Mouse (Mus musculus) midbrain, postnatal 0 days (tissue): ENCODE data around the gene Zranb1. TPM values are rescaled to one million over a fixed set of nuclear protein-coding genes. Genes with fewer than 3 reads are reported as not detected.
A peak's percentile ranks its signal among the peaks of the same experiment; 100 is the strongest.

Experiments used
- ATAC-seq: fragments of 200-750 bp; cut with Nextera tagmentation; 2 replicates; pipeline ENCODE4 v1.8.0; 2017; ENCODE audit warnings: moderate number of reproducible peaks, mild to moderate bottlenecking, moderate TSS enrichment, moderate library complexity; ENCODE audit not compliant: low FRiP score
- DNase-seq: peaks from one replicate; pipeline ENCODE4 v3.0.0-alpha.2; 2015; ENCODE audit warnings: low spot score
- H3K27ac ChIP-seq: fragments of 300-500 bp; sonication (generic); 2 replicates; pipeline ENCODE4 v1.5.1; 2014; ENCODE audit warnings: low read depth, mild to moderate bottlenecking, low read length, mixed read lengths
- H3K27me3 ChIP-seq: fragments of 300-500 bp; sonication (generic); 2 replicates; pipeline ENCODE4 v1.6.1; 2014; ENCODE audit warnings: low read length, control low read depth, mixed read lengths; ENCODE audit not compliant: insufficient read depth
- H3K36me3 ChIP-seq: fragments of 300-500 bp; sonication (generic); 2 replicates; pipeline ENCODE4 v1.6.1; 2014; ENCODE audit warnings: low read length, control low read depth, mixed read lengths; ENCODE audit not compliant: insufficient read depth
- H3K4me1 ChIP-seq: fragments of 300-500 bp; sonication (generic); 2 replicates; pipeline ENCODE4 v1.6.1; 2014; ENCODE audit warnings: mild to moderate bottlenecking, control low read depth, antibody characterized with exemption, low read length, mixed read lengths; ENCODE audit not compliant: insufficient read depth
- H3K4me2 ChIP-seq: fragments of 300-500 bp; sonication (generic); 2 replicates; pipeline ENCODE4 v1.6.1; 2014; ENCODE audit warnings: low read depth, mild to moderate bottlenecking, low read length, mixed read lengths; ENCODE audit not compliant: poor library complexity, severe bottlenecking
- H3K4me3 ChIP-seq: fragments of 300-500 bp; sonication (generic); 2 replicates; pipeline ENCODE4 v1.5.1; 2014; ENCODE audit warnings: low read depth, mild to moderate bottlenecking, low read length, moderate library complexity
- H3K9ac ChIP-seq: fragments of 300-500 bp; sonication (generic); replicated peaks from 2 replicates; pipeline ENCODE4 v1.6.1; 2014; ENCODE audit warnings: mild to moderate bottlenecking, low read length, moderate library complexity, mixed read lengths; ENCODE audit not compliant: poor library complexity, severe bottlenecking
- H3K9me3 ChIP-seq: fragments of 300-500 bp; sonication (generic); 2 replicates; pipeline ENCODE4 v1.6.1; 2016; ENCODE audit warnings: low read length, control low read depth
- CTCF ChIP-seq: IDR thresholded peaks from 2 replicates; pipeline ENCODE4 v1.5.1; 2016; ENCODE audit warnings: antibody characterized with exemption, mild to moderate bottlenecking
- WGBS: fragments of 180-500 bp; shearing (Covaris S2); extraction: QIAGEN DNeasy Blood & Tissue Kit; methylation state at CpG from one replicate; pipeline ENCODE4 v1.1.7; 2014; 5-methylcytosine and 5-hydroxymethylcytosine counted together
- polyA plus RNA-seq: library from polyadenylated mRNA; unstranded; fragments of >200 nt; fragmentation: Nextera tagmentation; extraction: Ambion mirVana; gene quantifications from 2 replicates; pipeline ENCODE4 v1.2.1, GENCODE M21; 2015
- total RNA-seq: library from RNA; depleted of rRNA; stranded (reverse); fragments of >200 nt; gene quantifications from 2 replicates; pipeline ENCODE4 v1.2.3, GENCODE M21; 2014

Gene Zranb1
- total and polyA plus RNA-seq, 2 experiments from 2014 or later = 28.2 to 45.1 TPM

GRCm38 (mm10) chr7:132989839-132990238, 58.9 kb downstream of the Zranb1 start:
- ATAC-seq = no peak
- H3K36me3 ChIP-seq = peaks cover 14% of the 10 kb centered on the region

GRCm38 (mm10) chr7:132991240-132991900, 60.4 kb downstream of the Zranb1 start:
- Histone ChIP-seq H3K9ac (no peak overlapping the region), H3K4me1 (0 out of 2 replicates have a peak, but pooled peaks cover 5% of the 10 kb centered on the region), H3K27ac (no peak overlapping the region), H3K4me2 (no peak overlapping the region), H3K4me3 (no peak overlapping the region), H3K9me3 (no peaks in the 10 kb centered on the region), H3K27me3 (no peaks in the 10 kb centered on the region), H3K36me3 (peaks cover 16% of the 10 kb centered on the region)
- DNase-seq (no peak), ATAC-seq (no peak)
- no peak for TF ChIP-seq CTCF
- WGBS = 95% methylated on average over 14 of the region's 14 CpGs

More at GRCm38 (mm10) chr7:132989839-132990238, 58.9 kb downstream of the Zranb1 start:
- Histone ChIP-seq H3K4me1 (0 out of 2 replicates have a peak, but pooled peaks cover 3% of the 10 kb centered on the region), H3K9me3 (no peaks in the 10 kb centered on the region), H3K27me3 (no peaks in the 10 kb centered on the region), H3K9ac (no peak overlapping the region), H3K27ac (no peak overlapping the region), H3K4me3 (no peak overlapping the region), H3K4me2 (no peak overlapping the region)
- 93% methylated on average over 5 of the region's 5 CpGs for WGBS
- DNase-seq = no peak
- no peak for TF ChIP-seq CTCF

GRCm38 (mm10) chr7:132992967-132993615, 62.1 kb downstream of the Zranb1 start:
- Histone ChIP-seq H3K4me3 (no peak overlapping the region), H3K9me3 (no peaks in the 10 kb centered on the region), H3K27me3 (no peaks in the 10 kb centered on the region), H3K36me3 (peaks cover 22% of the 10 kb centered on the region), H3K4me1 (0 out of 2 replicates have a peak, but pooled peaks cover 5% of the 10 kb centered on the region), H3K27ac (no peak overlapping the region), H3K9ac (no peak overlapping the region), H3K4me2 (no peak overlapping the region)
- TF ChIP-seq CTCF = no peak
- DNase-seq (no peak), ATAC-seq (no peak)
- WGBS = 91% methylated on average over 9 of the region's 9 CpGs

GRCm38 (mm10) chr7:132994120-132994519, 63.2 kb downstream of the Zranb1 start:
- 0 out of 2 replicates have a peak overlapping the region, but pooled peaks have one; percentile 18 for H3K27ac ChIP-seq
- WGBS = 88% methylated on average over 8 of the region's 8 CpGs
- 0 out of 2 replicates have a peak, but pooled peaks cover 5% of the 10 kb centered on the region for H3K4me1 ChIP-seq
- DNase-seq = no peak
- no peaks in the 10 kb centered on the region for H3K9me3 ChIP-seq
- no peak overlapping the region for H3K4me2 ChIP-seq
- H3K27me3 ChIP-seq = no peaks in the 10 kb centered on the region
- no peak overlapping the region for H3K9ac ChIP-seq
- peak; percentile 58 for TF ChIP-seq CTCF
- peaks cover 23% of the 10 kb centered on the region for H3K36me3 ChIP-seq
- no peak for ATAC-seq
- H3K4me3 ChIP-seq = no peak overlapping the region

- Histone ChIP-seq H3K27me3 (no peaks in the 10 kb centered on the region), H3K9ac (no peak overlapping the region), H3K4me1 (0 out of 2 replicates have a peak, but pooled peaks cover 5% of the 10 kb centered on the region), H3K36me3 (peaks cover 25% of the 10 kb centered on the region), H3K4me3 (no peak overlapping the region), H3K4me2 (no peak overlapping the region), H3K9me3 (no peaks in the 10 kb centered on the region), H3K27ac (0 out of 2 replicates have a peak overlapping the region, but pooled peaks have one; percentile 18)
- TF ChIP-seq CTCF = no peak
- WGBS = 44% methylated on average over 6 of the region's 6 CpGs
- peak; percentile 28 for DNase-seq
- no peak for ATAC-seq
Observed at GRCm38 (mm10) chr7:132994628-132995191, 63.8 kb downstream of the Zranb1 start.

- Histone ChIP-seq H3K36me3 (peaks cover 21% of the 10 kb centered on the region), H3K4me2 (no peak overlapping the region), H3K27ac (no peak overlapping the region), H3K4me1 (0 out of 2 replicates have a peak, but pooled peaks cover 5% of the 10 kb centered on the region), H3K9me3 (no peaks in the 10 kb centered on the region), H3K9ac (no peak overlapping the region), H3K27me3 (no peaks in the 10 kb centered on the region), H3K4me3 (no peak overlapping the region)
- WGBS = 90% methylated on average over 5 of the region's 5 CpGs
- peak; percentile 51 for DNase-seq
- ATAC-seq = 0 out of 2 replicates have a peak, but pooled peaks have one; percentile 24
- TF ChIP-seq CTCF = peak; percentile 72
Observed at GRCm38 (mm10) chr7:132996391-132996790, 65.4 kb downstream of the Zranb1 start.
